Comparison of ENCODE assay signal across 32 mouse cellular contexts in the genomic region with DNA sequence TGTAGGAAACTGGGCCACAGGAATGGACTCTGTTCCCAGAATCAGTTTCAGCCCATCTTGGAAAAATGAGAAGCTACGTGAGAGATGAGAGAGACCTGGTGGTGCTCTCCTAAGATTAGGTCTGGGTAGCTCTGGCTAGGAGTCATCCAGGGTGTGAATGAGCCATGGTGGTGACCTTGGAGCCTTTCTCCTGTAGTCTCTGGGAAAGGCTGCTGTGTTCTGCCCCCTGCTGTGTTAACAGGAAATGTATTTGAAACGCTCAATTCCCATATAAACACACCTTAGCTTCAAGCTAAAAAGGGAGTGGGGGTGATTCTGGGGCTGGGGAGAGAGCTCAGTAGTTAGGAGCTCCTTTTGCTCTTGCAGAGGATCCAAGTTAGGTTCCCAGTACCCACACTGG. TPM values are rescaled to one million over a fixed set of nuclear protein-coding genes. Genes with fewer than 3 reads are reported as not detected.
A peak's percentile ranks its signal among the peaks of the same experiment; 100 is the strongest.
DNase-seq lines count a peak whose midpoint lies in the region; ATAC-seq lines count a peak whose summit lies in the region.
"Had no signal": no experiment of that assay in that cellular context is flagged by ENCODE, and none has a peak within 500 bp of the region (broad histone marks: within the 10 kb centered on the region; RNA-seq: fewer than 3 reads in every experiment).

No protein-coding gene starts in this region.

- H3K9ac ChIP-seq in kidney, embryonic 15.5 days = no peak overlapping the region
- H3K9ac ChIP-seq in midbrain, embryonic 11.5 days (ENCODE audit: low read length) = no peak overlapping the region
- H3K9ac ChIP-seq in midbrain, embryonic 14.5 days (replicated peaks; ENCODE audit: low read length) = no peak overlapping the region
- H3K9ac ChIP-seq: embryonic facial prominence, embryonic 13.5 days; forebrain, embryonic 13.5 days; hindbrain, embryonic 15.5 days; limb, embryonic 15.5 days; lung, embryonic 15.5 days; neural tube, embryonic 15.5 days had no signal

- H3K9me3 ChIP-seq in kidney, embryonic 15.5 days (replicated peaks) = no peaks in the 10 kb centered on the region
- no peaks in the 10 kb centered on the region for H3K9me3 ChIP-seq in midbrain, embryonic 11.5 days (ENCODE audit: control insufficient read depth, low read length)
- no peaks in the 10 kb centered on the region for H3K9me3 ChIP-seq in midbrain, embryonic 14.5 days (ENCODE audit: control insufficient read depth, low read length)
- H3K9me3 ChIP-seq: embryonic facial prominence, embryonic 13.5 days; forebrain, embryonic 13.5 days; hindbrain, embryonic 15.5 days; limb, embryonic 15.5 days; lung, embryonic 15.5 days; megakaryocyte, embryonic 14.5 days; neural tube, embryonic 15.5 days had no signal

- 45% methylated on average over 2 of the region's 2 CpGs for WGBS in kidney, embryonic 15.5 days
- 54% methylated on average over 2 of the region's 2 CpGs for WGBS in midbrain, embryonic 11.5 days
- 57% methylated on average over 2 of the region's 2 CpGs for WGBS in midbrain, embryonic 14.5 days

- no peak overlapping the region for H3K4me2 ChIP-seq in kidney, embryonic 15.5 days
- no peak overlapping the region for H3K4me2 ChIP-seq in midbrain, embryonic 11.5 days
- no peak overlapping the region for H3K4me2 ChIP-seq in midbrain, embryonic 14.5 days (ENCODE audit: low read length)
- H3K4me2 ChIP-seq: embryonic facial prominence, embryonic 13.5 days; forebrain, embryonic 13.5 days; hindbrain, embryonic 15.5 days; limb, embryonic 15.5 days; lung, embryonic 15.5 days; neural tube, embryonic 15.5 days had no signal

- H3K4me3 ChIP-seq in kidney, embryonic 15.5 days (replicated peaks) = no peak overlapping the region
- no peak overlapping the region for H3K4me3 ChIP-seq in midbrain, embryonic 11.5 days (ENCODE audit: low read depth, low read length)
- H3K4me3 ChIP-seq in midbrain, embryonic 14.5 days (replicated peaks; ENCODE audit: low read depth, low read length) = no peak overlapping the region
- H3K4me3 ChIP-seq: embryonic facial prominence, embryonic 13.5 days; erythroblast, embryonic 14.5 days; forebrain, embryonic 13.5 days; hindbrain, embryonic 15.5 days; limb, embryonic 15.5 days; lung, embryonic 15.5 days; megakaryocyte, embryonic 14.5 days; neural tube, embryonic 15.5 days had no signal

- H3K27ac ChIP-seq in kidney, embryonic 15.5 days = 0 out of 2 replicates have a peak overlapping the region, but pooled peaks have one; percentile 27
- H3K27ac ChIP-seq in midbrain, embryonic 11.5 days (ENCODE audit: low read depth, low read length) = no peak overlapping the region
- no peak overlapping the region for H3K27ac ChIP-seq in midbrain, embryonic 14.5 days (replicated peaks; ENCODE audit: low read depth, low read length)
- H3K27ac ChIP-seq: embryonic facial prominence, embryonic 13.5 days; forebrain, embryonic 13.5 days; hindbrain, embryonic 15.5 days; limb, embryonic 15.5 days; lung, embryonic 15.5 days; neural tube, embryonic 15.5 days had no signal

- H3K36me3 ChIP-seq in kidney, embryonic 15.5 days = no peaks in the 10 kb centered on the region
- no peaks in the 10 kb centered on the region for H3K36me3 ChIP-seq in midbrain, embryonic 11.5 days (ENCODE audit: control insufficient read depth, insufficient read depth, low read length)
- H3K36me3 ChIP-seq in midbrain, embryonic 14.5 days (ENCODE audit: control insufficient read depth, insufficient read depth, low read length) = no peaks in the 10 kb centered on the region
- H3K36me3 ChIP-seq: embryonic facial prominence, embryonic 13.5 days; hindbrain, embryonic 15.5 days; limb, embryonic 15.5 days; lung, embryonic 15.5 days; neural tube, embryonic 15.5 days had no signal

- H3K27me3 ChIP-seq in kidney, embryonic 15.5 days = no peaks in the 10 kb centered on the region
- no peaks in the 10 kb centered on the region for H3K27me3 ChIP-seq in midbrain, embryonic 11.5 days (ENCODE audit: control insufficient read depth, insufficient read depth, low read length)
- H3K27me3 ChIP-seq in midbrain, embryonic 14.5 days (ENCODE audit: control insufficient read depth, insufficient read depth, low read length) = no peaks in the 10 kb centered on the region
- H3K27me3 ChIP-seq: CH12.LX; embryonic facial prominence, embryonic 13.5 days; forebrain, embryonic 13.5 days; hindbrain, embryonic 15.5 days; limb, embryonic 15.5 days; lung, embryonic 15.5 days; megakaryocyte, embryonic 14.5 days; neural tube, embryonic 15.5 days had no signal

- no peak for DNase-seq in kidney, postnatal 25 days
- peak; percentile 4 for DNase-seq in midbrain, embryonic 11.5 days (ENCODE audit: low spot score, missing footprints)
- DNase-seq in midbrain, embryonic 14.5 days = no peak
- peak; percentile 96 for DNase-seq in ZHBTc4 (ENCODE audit: low read depth, low spot score)
- DNase-seq in heart, adult 8-10 months (ENCODE audit: low spot score) = no peak
- DNase-seq in layer of hippocampus, postnatal 25 days (ENCODE audit: extremely low spot score in 1 of 2, low spot score in 1 of 2) = no peak
- DNase-seq: adrenal gland, postnatal 10 days; B cell, adult 2 months; cerebellum, adult 18-20 months; cerebellum, postnatal 14 days; gastrocnemius, postnatal 36 days; heart, postnatal 4 days; layer of hippocampus, adult 9-11 months; left cerebral cortex, postnatal 4 days; lung, postnatal 36 days; right cerebral cortex, adult 18-20 months; right cerebral cortex, postnatal 4 days; thymus, postnatal 25 days had no signal

- peak; percentile 52; the same call in 1 of the 2 replicates for ATAC-seq in kidney, embryonic 15.5 days (replicated peaks; ENCODE audit: low FRiP score)
- ATAC-seq in midbrain, embryonic 11.5 days (ENCODE audit: low FRiP score) = no peak
- no peak for ATAC-seq in midbrain, embryonic 14.5 days (ENCODE audit: low FRiP score, low TSS enrichment)
- ATAC-seq: activated CD4-positive, CD25-positive, alpha-beta regulatory T cell, adult 4 months; forebrain, embryonic 13.5 days; midbrain, embryonic 16.5 days had no signal

- H3K4me1 ChIP-seq in kidney, embryonic 15.5 days = no peaks in the 10 kb centered on the region
- H3K4me1 ChIP-seq in midbrain, embryonic 11.5 days (ENCODE audit: control insufficient read depth, insufficient read depth, low read length) = no peaks in the 10 kb centered on the region
- H3K4me1 ChIP-seq in midbrain, embryonic 14.5 days (ENCODE audit: control insufficient read depth, insufficient read depth, low read length) = no peaks in the 10 kb centered on the region
- H3K4me1 ChIP-seq: embryonic facial prominence, embryonic 13.5 days; forebrain, embryonic 13.5 days; hindbrain, embryonic 15.5 days; limb, embryonic 15.5 days; lung, embryonic 15.5 days; megakaryocyte, embryonic 14.5 days; neural tube, embryonic 15.5 days had no signal

RNA-seq across cellular contexts. Expression of a gene that starts 45.7 kb away (rescaled TPM):
- 2.2 and 2.6 TPM in 2 replicates for polyA plus RNA-seq in kidney, embryonic 15.5 days (2015; fragmentation: Nextera tagmentation; extraction: Ambion mirVana)
- not detected in 2 replicates for polyA plus RNA-seq in midbrain, embryonic 11.5 days (2014; fragmentation: Nextera tagmentation; extraction: Ambion mirVana)
- polyA plus RNA-seq in midbrain, embryonic 14.5 days (2014; fragmentation: Nextera tagmentation; extraction: Ambion mirVana) = not detected in 2 replicates
- total RNA-seq in heart, adult 8-10 months (2022) = not detected
- under 1 TPM in 1 of 2 experiments, not detected in 1; 0.22 TPM for total RNA-seq in layer of hippocampus, postnatal 25 days (2021)
- total RNA-seq: CH12.LX; gastrocnemius, adult 18-20 months; gastrocnemius, postnatal 36 days; heart, postnatal 4 days; left cerebral cortex, adult 8-10 months; left cerebral cortex, postnatal 4 days had no signal
- polyA plus RNA-seq: activated CD4-positive, CD25-positive, alpha-beta regulatory T cell, adult 4 months; erythroblast, embryonic 14.5 days had no signal

RNA-seq across cellular contexts. Expression of a gene that starts 54.3 kb away (rescaled TPM):
- polyA plus RNA-seq in kidney, embryonic 15.5 days (2015; fragmentation: Nextera tagmentation; extraction: Ambion mirVana) = 64.0 and 64.9 TPM in 2 replicates
- polyA plus RNA-seq in midbrain, embryonic 11.5 days (2014; fragmentation: Nextera tagmentation; extraction: Ambion mirVana) = 59.0 and 61.4 TPM in 2 replicates
- 32.7 and 33.3 TPM in 2 replicates for polyA plus RNA-seq in midbrain, embryonic 14.5 days (2014; fragmentation: Nextera tagmentation; extraction: Ambion mirVana)
- 10 to 100 TPM in 2 of 4 experiments, 1 to 10 TPM in 2; 4.7 to 10.2 (median 9.4) TPM for total RNA-seq in heart, adult 8-10 months (2022)
- total RNA-seq in layer of hippocampus, postnatal 25 days (2021) = 10 to 100 TPM; 18.1 to 24.8 TPM

Comparison
In these comparisons a context has a peak if more than half of its experiments do, and no peak if none do; other contexts are left out.
1. DNase-seq: peak in midbrain, embryonic 11.5 days (single experiment) and ZHBTc4 (single experiment); none in kidney, postnatal 25 days (0 of 2), midbrain, embryonic 14.5 days (single experiment), heart, adult 8-10 months (single experiment) and layer of hippocampus, postnatal 25 days (0 of 2).